Mouse (Mus musculus): ENCODE results near the gene Agt.

Gene Agt

GRCm38 (mm10) chr8:124507572-124508320, 61.8 kb downstream of the Agt start:
- DNase-seq (ENCODE audit: low read depth, low spot score) = no peak

Measured in skeletal muscle tissue, adult 2 months (tissue).